Mouse (Mus musculus): ENCODE data around the gene Cpa1.

GRCm38 (mm10) chr6:30617959-30618590, 20.9 kb upstream of the Cpa1 start:
- TF ChIP-seq EP300 (IDR thresholded peaks at IDR 0.05; ENCODE audit: low read depth) (no peak), CTCF (IDR thresholded peaks at IDR 0.05; ENCODE audit: low read depth) (no peak)

All from liver, postnatal 0 days (tissue).